Mouse (Mus musculus): ENCODE results near the gene Hist1h2bh.
A peak's percentile ranks its signal among the peaks of the same experiment; 100 is the strongest.

The Hist1h2bh gene

GRCm38 (mm10) chr13:23530901-23531875, 12.0 kb downstream of the Hist1h2bh start, which contains the start of gene Hist1h4h:
TSS of gene Hist1h4h (plus strand) at chr13:23531050.
- DNase-seq (ENCODE audit: low read depth, low spot score) = peak; percentile 96

DNA sequence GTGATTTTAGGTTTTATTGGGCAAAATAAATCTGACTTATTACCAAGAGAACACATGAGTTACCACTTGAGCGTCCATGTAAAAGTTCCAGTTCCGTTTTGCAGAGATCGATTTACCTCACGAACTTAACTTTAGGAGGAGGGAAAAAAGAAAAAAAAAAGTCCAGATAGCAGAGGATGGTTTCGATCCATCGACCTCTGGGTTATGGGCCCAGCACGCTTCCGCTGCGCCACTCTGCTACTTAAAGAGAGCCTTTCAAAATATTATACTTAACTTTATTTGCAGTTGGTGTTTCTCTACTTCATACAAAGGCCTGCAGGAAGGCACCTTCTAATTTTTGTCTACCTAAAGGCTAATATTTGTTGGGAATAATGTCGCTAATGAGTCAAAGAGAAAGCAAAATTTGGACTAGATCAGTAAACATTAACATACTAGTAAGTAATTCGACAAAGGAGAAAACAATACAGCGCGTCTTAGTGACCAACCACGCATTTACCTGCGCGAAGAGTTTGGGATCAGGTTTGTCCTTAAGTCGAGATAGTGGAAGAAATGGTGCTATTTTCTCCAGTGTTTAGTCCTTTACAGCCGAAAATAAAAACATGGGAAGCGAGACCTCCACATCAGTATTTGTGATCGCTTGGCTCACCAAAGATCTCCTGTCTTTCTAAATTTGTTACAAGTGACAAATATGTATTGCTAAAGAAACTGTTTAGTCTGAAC, 12.9 kb downstream of the Hist1h2bh start:
- peak; percentile 86 for DNase-seq (ENCODE audit: low read depth, low spot score)

- DNase-seq (ENCODE audit: low read depth, low spot score) = no peak
Observed at GRCm38 (mm10) chr13:23529480-23530165, 13.6 kb downstream of the Hist1h2bh start.

GRCm38 (mm10) chr13:23529005-23529404, 14.2 kb downstream of the Hist1h2bh start:
- no peak for DNase-seq (ENCODE audit: low read depth, low spot score)

- peak; percentile 89 for DNase-seq (ENCODE audit: low read depth, low spot score)
Observed at GRCm38 (mm10) chr13:23526312-23526711, 16.9 kb downstream of the Hist1h2bh start.

DNA sequence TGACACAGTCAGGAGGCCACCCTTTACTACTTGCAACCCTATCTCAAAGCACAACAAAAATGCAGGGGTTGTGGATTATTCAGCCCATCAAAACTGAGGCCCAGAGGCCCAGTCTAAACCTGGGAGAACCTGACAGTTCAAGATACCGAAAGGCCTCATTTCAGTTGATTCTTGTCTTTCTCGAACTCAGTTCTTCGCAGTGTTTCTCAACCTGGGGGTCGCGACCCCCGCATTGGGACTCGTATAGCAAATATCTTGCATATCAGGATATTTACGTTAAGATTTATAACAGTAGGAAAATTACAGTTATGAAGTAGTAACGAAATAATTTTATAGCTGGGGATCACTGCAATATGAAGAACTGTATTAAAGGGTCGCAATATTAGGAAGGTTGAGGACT, 17.3 kb downstream of the Hist1h2bh start:
- DNase-seq (ENCODE audit: low read depth, low spot score) = no peak

DNA sequence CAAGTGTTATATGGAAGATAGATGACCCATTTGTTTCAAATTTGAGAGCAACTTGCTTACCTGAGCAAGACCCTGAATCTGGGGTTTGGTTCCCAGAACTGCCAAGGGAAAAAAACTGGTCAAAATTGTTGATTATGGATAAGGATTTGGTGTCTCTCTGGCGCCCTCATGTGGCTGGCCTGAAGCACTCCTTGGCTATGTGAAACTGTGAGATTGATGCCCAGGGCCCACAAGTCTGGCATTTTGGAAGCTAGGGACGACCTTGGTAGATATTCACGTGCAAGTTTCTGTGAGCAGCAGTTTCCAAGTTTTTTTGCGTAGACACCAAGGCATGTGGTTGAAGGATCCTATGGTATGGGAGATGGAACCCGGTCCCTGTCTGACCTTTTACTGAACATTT, 18.5 kb downstream of the Hist1h2bh start:
- DNase-seq (ENCODE audit: low read depth, low spot score) = peak; percentile 81

- no peak for DNase-seq (ENCODE audit: low read depth, low spot score)
Observed at GRCm38 (mm10) chr13:23523976-23524375, 19.2 kb downstream of the Hist1h2bh start.

DNA sequence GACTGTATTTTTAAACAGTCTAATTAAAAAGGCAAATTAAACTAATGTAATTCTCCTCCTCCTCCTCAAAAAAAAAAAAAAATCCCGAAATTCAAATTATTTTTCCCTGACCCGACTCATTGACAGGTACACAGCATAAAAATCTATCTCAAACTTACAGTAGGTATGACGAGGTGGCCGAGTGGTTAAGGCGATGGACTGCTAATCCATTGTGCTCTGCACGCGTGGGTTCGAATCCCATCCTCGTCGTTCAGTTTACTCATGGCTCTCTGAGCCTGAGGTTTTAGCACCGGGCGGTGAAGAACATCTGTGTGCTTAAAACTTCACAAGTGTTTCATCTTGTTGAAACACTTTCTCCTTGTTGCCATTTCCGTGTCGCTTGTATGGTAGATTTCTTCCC, 21.5 kb downstream of the Hist1h2bh start:
- peak; percentile 83 for DNase-seq (ENCODE audit: low read depth, low spot score)

- peak; percentile 83 for DNase-seq (ENCODE audit: low read depth, low spot score)
Observed at GRCm38 (mm10) chr13:23519416-23519815, 23.8 kb downstream of the Hist1h2bh start.

- DNase-seq (ENCODE audit: low read depth, low spot score) = peak; percentile 85
Observed at GRCm38 (mm10) chr13:23518885-23519284, 24.3 kb downstream of the Hist1h2bh start.

GRCm38 (mm10) chr13:23518295-23518603, 24.9 kb downstream of the Hist1h2bh start:
- no peak for DNase-seq (ENCODE audit: low read depth, low spot score)

DNA sequence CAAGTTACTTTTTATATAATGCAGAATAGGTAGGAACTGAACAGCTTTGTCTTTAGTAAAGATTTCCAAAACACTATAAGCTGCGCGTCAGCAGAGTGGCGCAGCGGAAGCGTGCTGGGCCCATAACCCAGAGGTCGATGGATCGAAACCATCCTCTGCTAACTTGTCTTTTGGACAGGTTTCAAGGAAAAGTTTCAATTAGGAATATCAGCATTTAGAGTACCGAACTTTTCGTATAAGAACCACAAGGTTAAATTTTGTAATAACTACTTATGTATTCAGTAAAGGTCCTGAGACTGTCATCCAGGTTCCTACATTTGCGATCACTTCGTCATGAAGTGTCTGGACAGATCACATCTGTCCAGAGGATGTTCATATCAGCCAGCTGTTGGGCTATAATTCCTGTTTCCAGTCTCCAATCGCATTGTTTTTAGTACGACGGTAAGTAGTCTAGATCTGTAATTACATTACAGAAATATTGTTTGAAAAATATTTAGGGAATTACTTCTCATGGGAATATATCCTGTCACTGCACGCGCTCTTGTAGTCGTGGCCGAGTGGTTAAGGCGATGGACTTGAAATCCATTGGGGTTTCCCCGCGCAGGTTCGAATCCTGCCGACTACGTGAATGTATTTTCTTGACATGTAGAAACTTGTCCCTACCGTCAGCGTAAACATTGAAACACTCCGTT, 25.4 kb downstream of the Hist1h2bh start:
- peak; percentile 89 for DNase-seq (ENCODE audit: low read depth, low spot score)

GRCm38 (mm10) chr13:23516822-23517602, 26.2 kb downstream of the Hist1h2bh start:
- DNase-seq (ENCODE audit: low read depth, low spot score) = peak; percentile 88

DNA sequence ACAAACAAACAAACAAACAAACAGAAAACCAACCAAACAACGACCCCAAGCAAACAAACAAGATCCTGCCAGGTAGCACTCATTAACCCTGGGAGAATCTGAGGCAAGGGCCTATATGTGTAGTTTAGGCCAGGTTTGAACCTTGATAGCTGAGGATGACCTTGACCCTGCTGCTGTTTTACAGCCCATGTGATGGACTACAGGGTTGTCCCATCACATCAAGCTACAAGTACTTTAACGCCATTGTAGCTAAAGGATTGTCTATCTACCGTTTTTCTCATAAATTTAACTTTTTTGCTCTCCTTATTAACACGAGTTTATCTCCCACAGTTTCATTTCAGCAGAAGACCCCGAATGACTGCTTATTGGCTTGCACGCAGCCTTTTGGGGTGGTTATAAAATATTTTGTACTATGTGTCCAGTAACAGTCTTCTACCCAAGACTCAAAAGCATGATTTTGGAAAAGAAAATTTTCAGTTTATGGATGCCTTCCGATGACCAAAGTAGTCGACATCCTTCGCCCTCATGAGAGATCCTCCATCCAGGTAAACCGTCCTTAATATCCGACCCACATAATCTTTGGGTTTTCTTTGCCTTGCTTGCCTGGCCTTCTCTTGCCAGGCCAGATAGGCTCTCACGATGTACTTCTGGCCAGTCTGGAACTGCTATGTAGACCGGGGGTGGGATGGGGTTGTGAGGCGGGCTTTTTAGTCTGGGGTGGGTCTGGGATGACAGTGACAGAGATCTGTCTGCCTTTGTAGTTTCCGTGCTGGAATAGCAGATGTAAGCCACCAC, 27.2 kb downstream of the Hist1h2bh start:
- DNase-seq (ENCODE audit: low read depth, low spot score) = no peak

GRCm38 (mm10) chr13:23515281-23515680, 27.9 kb downstream of the Hist1h2bh start:
- DNase-seq (ENCODE audit: low read depth, low spot score) = no peak

DNA sequence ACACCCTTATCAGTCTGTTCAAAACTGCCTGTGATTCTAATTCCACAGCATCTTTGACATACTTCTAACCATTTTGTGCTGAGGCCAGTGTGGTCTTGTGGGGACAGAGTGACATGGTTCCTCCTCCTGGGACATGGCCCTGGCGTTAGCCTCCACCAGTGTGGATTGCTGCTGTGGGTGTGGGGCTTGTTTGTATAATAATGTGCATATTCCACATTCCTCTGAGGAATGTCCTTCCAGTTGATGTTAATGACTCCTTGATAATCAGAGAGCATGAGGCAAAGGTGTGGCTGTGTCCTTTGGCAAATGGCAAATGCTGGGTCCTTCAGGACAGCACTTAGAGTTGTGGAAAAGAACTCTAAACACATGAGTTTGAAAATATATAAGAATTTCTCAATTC, 29.7 kb downstream of the Hist1h2bh start:
- no peak for DNase-seq (ENCODE audit: low read depth, low spot score)

DNA sequence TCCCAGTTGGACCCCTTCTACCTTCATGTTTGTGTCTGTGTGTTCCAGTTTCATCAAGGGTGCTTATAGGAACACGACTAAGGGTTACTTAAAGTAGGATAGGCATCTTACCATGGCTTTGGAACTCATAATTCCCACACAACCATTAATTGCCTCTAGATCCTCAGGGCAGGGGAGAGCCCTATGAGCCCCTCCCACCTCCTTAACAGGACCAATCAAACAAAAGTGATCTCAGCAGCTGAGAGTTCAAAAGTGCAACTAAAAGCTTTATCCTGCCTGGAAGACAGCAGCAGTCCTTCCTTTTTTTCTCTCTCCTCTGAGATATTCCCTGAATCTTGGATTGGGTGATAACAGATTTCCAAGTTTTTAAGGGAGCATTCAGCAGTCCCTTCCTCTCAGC, 33.1 kb downstream of the Hist1h2bh start:
- no peak for DNase-seq (ENCODE audit: low read depth, low spot score)

GRCm38 (mm10) chr13:23506819-23507515, 36.2 kb downstream of the Hist1h2bh start:
- DNase-seq (ENCODE audit: low read depth, low spot score) = no peak

Measured in CD4-positive helper T cell, adult 2 months (primary cell).